Mouse (Mus musculus) embryonic fibroblast, embryonic 13.5 days (primary cell): Measurements from ENCODE around the gene Ulk2.

Experiments used
- CTCF ChIP-seq: IDR thresholded peaks from 2 replicates; pipeline ENCODE4 v1.5.1; 2011; ENCODE audit warnings: mild to moderate bottlenecking, control low read depth, low read length, moderate library complexity, borderline replicate concordance; ENCODE audit not compliant: insufficient read depth
- POLR2A ChIP-seq: IDR thresholded peaks from 2 replicates; pipeline ENCODE4 v1.6.1; 2011; ENCODE audit warnings: low read depth, mild to moderate bottlenecking, control low read depth, low read length, moderate library complexity

GRCm38 (mm10) chr11:61879921-61880320 lies 25.0 kb upstream of the Ulk2 start:
- TF ChIP-seq POLR2A (no peak), CTCF (no peak)
